Mouse (Mus musculus): Measurements from ENCODE around the gene Serpine1. TPM values are rescaled to one million over a fixed set of nuclear protein-coding genes. Genes with fewer than 3 reads are reported as not detected.

Gene Serpine1
- polyA plus RNA-seq, 1 experiment = 1.2 TPM

DNA sequence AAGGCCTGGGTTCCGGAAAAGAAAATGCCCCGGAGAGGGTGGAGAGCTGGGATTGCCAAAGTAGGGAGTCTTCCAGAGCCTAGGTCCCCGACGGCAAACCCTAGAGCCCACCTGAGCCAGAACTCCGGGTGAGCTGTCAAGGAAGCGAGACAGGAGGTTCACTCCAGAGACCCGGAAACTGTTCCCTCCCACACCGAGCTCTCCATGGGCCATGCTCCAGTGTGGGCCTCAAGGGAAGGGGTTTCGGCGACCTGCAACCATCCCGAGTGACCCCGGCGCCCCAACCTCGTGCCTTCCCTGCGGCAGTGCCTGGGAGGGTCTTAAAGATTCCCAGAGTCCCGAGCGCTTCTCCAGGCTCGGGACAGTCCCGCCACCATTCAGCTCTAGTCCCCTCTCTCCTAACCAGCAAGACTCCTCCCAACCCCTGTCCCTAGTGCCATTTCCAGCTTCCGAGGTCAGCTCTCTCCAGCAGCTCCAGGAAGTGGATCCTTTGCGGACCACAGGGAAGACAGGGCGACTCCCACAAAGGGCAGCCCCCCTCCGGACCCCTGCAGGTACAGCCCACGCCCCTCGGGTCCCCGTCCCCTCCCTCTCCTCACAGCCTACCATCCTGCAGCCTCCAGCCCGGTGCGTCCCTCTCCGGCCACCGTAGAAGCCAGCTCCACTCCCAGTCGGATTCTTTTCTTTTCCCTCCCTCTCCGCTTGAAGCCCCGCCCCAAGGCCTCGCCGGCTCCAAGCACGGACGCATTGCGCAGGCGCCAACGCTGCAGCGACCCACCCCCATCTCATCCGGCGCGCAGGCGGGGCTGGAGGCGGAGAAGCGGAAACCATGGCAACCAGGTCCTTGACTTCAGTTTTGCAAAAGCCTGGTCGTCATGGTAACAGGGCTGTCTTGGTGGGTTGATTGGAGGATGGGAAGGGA is 26.4 kb downstream of the Serpine1 start, which contains the start of gene Ap1s1:
Ap1s1 (minus strand) TSS at position 734 of the 922 bp plus-strand sequence.
- Histone ChIP-seq H3K4me3 (ENCODE audit: low read depth, low read length) (peak within 1 kb of the TSS; percentile 73), H3K27me3 (ENCODE audit: control insufficient read depth, insufficient read depth, low read length) (no peaks in the 10 kb centered on the region), H3K27ac (ENCODE audit: insufficient read depth, low read depth, low read length) (peak within 1 kb of the TSS; percentile 11; the same call in 1 of the 2 replicates), H3K4me1 (ENCODE audit: control insufficient read depth, insufficient read depth, insufficient read length, low read length) (peaks cover 3% of the 10 kb centered on the region), H3K36me3 (ENCODE audit: control insufficient read depth, insufficient read depth, low read length) (peaks cover 11% of the 10 kb centered on the region)
- TF ChIP-seq POLR2A (IDR thresholded peaks at IDR 0.05; ENCODE audit: low read depth, low read length) = peak; percentile 27
- TF ChIP-seq CTCF (IDR thresholded peaks at IDR 0.05; ENCODE audit: extremely low read depth, insufficient read length, insufficient replicate concordance, low read depth, low read length) = no peak
- under 1% methylated on average over 48 of the region's 48 CpGs for whole genome bisulfite sequencing

DNA sequence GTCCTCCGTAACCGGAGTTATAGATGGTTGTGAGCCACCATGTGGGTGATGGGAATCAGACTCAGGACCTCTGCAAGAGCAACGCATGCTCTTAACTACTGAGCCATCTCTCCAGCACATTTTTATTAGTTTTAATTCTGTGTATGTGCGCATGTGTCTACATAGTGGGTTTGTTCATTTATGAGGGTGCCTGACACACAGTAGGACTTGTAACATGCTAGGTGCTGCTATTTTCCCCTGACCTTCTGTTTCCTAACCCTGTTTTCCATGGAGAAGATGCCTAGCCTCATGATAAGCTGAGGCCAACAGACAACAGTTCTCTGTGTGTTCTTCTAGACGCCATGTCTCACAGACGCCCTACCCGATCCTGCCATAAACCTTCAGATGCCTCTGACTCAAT is 28.1 kb downstream of the Serpine1 start:
- Histone ChIP-seq H3K36me3 (ENCODE audit: control insufficient read depth, insufficient read depth, low read length) (peaks cover 25% of the 10 kb centered on the region), H3K27me3 (ENCODE audit: control insufficient read depth, insufficient read depth, low read length) (no peaks in the 10 kb centered on the region), H3K4me3 (ENCODE audit: low read depth, low read length) (no peak overlapping the region), H3K4me1 (ENCODE audit: control insufficient read depth, insufficient read depth, insufficient read length, low read length) (peaks cover 9% of the 10 kb centered on the region), H3K27ac (ENCODE audit: insufficient read depth, low read depth, low read length) (no peak overlapping the region)
- no peak for TF ChIP-seq POLR2A (IDR thresholded peaks at IDR 0.05; ENCODE audit: low read depth, low read length)
- no peak for TF ChIP-seq CTCF (IDR thresholded peaks at IDR 0.05; ENCODE audit: extremely low read depth, insufficient read length, insufficient replicate concordance, low read depth, low read length)
- WGBS = 95% methylated on average over 7 of the region's 7 CpGs

DNA sequence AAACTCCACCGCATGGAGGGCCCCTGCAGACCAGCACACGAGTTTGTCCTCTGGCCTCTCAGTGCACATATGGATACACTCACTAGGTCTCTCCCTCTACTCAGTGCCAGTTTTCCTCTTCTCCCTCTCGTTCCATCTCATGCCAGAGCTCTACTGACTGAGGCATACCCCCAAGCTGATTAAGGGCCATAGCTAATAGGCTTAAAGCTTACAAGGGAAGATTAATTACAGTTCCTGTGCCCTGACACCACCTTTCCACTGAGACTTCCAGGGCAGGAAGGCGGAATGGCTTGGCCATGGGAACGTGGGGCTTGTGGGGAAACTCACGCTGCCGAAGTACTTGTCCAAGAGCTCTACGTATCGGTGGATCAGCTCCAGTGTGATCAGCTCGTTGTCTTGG is 30.6 kb downstream of the Serpine1 start:
- WGBS = 90% methylated on average over 10 of the region's 10 CpGs
- Histone ChIP-seq H3K4me3 (ENCODE audit: low read depth, low read length) (no peak overlapping the region), H3K4me1 (ENCODE audit: control insufficient read depth, insufficient read depth, insufficient read length, low read length) (peaks cover 11% of the 10 kb centered on the region), H3K27ac (ENCODE audit: insufficient read depth, low read depth, low read length) (no peak overlapping the region), H3K36me3 (ENCODE audit: control insufficient read depth, insufficient read depth, low read length) (peaks cover 50% of the 10 kb centered on the region), H3K27me3 (ENCODE audit: control insufficient read depth, insufficient read depth, low read length) (no peaks in the 10 kb centered on the region)
- TF ChIP-seq POLR2A (IDR thresholded peaks at IDR 0.05; ENCODE audit: low read depth, low read length) = no peak
- TF ChIP-seq CTCF (IDR thresholded peaks at IDR 0.05; ENCODE audit: extremely low read depth, insufficient read length, insufficient replicate concordance, low read depth, low read length) = no peak

DNA sequence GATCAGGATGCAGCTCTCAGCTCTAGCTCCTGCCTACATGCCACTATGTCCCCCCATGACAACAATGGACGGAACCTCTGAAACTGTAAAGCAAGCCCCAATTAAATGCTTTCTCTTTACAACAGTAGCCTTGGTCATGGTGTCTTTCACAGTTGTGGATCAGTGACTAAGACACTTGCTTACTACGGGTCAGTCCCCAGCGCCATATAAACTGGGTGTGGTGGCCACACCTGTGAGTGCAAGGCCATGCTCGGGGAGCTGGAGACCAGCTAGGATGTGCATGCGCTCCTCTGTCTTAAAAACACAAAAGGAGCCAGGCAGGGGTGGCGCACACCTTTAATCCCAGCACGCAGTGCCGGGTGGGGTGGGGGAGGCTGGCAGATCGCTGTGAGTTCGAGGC is 32.6 kb downstream of the Serpine1 start:
- H3K4me3 ChIP-seq (ENCODE audit: low read depth, low read length) = no peak overlapping the region
- no peak for TF ChIP-seq CTCF (IDR thresholded peaks at IDR 0.05; ENCODE audit: extremely low read depth, insufficient read length, insufficient replicate concordance, low read depth, low read length)
- TF ChIP-seq POLR2A (IDR thresholded peaks at IDR 0.05; ENCODE audit: low read depth, low read length) = no peak
- WGBS = 74% methylated on average over 10 of the region's 10 CpGs
- H3K36me3 ChIP-seq (ENCODE audit: control insufficient read depth, insufficient read depth, low read length) = peaks cover 57% of the 10 kb centered on the region
- H3K4me1 ChIP-seq (ENCODE audit: control insufficient read depth, insufficient read depth, insufficient read length, low read length) = peaks cover 8% of the 10 kb centered on the region
- no peaks in the 10 kb centered on the region for H3K27me3 ChIP-seq (ENCODE audit: control insufficient read depth, insufficient read depth, low read length)
- H3K27ac ChIP-seq (ENCODE audit: insufficient read depth, low read depth, low read length) = no peak overlapping the region

DNA sequence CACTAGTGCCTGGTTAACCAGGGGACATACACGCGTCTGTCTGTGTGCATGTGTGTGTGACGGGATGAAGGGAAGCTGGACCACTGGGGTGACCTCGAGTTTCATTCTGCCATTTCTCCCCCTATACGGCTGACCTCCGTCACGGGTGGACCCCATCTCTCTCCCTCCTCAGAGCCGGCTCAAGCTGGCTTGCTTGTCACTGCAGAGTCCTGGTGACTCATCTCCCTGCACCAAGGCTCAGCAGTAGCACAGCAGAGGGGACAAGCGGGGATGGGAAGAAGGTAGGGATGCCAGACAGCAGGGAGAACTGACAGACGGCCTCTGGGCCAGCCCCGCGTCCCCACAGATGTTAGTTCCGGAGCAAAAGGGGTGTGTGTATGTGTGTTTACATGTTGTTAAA is 35.9 kb downstream of the Serpine1 start:
- TF ChIP-seq CTCF (IDR thresholded peaks at IDR 0.05; ENCODE audit: extremely low read depth, insufficient read length, insufficient replicate concordance, low read depth, low read length) = no peak
- no peak for TF ChIP-seq POLR2A (IDR thresholded peaks at IDR 0.05; ENCODE audit: low read depth, low read length)
- Histone ChIP-seq H3K27ac (ENCODE audit: insufficient read depth, low read depth, low read length) (no peak overlapping the region), H3K4me1 (ENCODE audit: control insufficient read depth, insufficient read depth, insufficient read length, low read length) (peaks cover 25% of the 10 kb centered on the region), H3K36me3 (ENCODE audit: control insufficient read depth, insufficient read depth, low read length) (peaks cover 45% of the 10 kb centered on the region), H3K4me3 (ENCODE audit: low read depth, low read length) (no peak overlapping the region), H3K27me3 (ENCODE audit: control insufficient read depth, insufficient read depth, low read length) (peaks cover 9% of the 10 kb centered on the region)
- 90% methylated on average over 13 of the region's 13 CpGs for WGBS

GRCm38 (mm10) chr5:137032641-137033074 is 39.4 kb downstream of the Serpine1 start:
- Histone ChIP-seq H3K27me3 (ENCODE audit: control insufficient read depth, insufficient read depth, low read length) (peaks cover 33% of the 10 kb centered on the region), H3K4me3 (ENCODE audit: low read depth, low read length) (peak overlapping the region; percentile 62), H3K4me1 (ENCODE audit: control insufficient read depth, insufficient read depth, insufficient read length, low read length) (peaks cover 29% of the 10 kb centered on the region), H3K27ac (ENCODE audit: insufficient read depth, low read depth, low read length) (no peak overlapping the region), H3K36me3 (ENCODE audit: control insufficient read depth, insufficient read depth, low read length) (peaks cover 19% of the 10 kb centered on the region)
- TF ChIP-seq CTCF (IDR thresholded peaks at IDR 0.05; ENCODE audit: extremely low read depth, insufficient read length, insufficient replicate concordance, low read depth, low read length) = no peak
- no peak for TF ChIP-seq POLR2A (IDR thresholded peaks at IDR 0.05; ENCODE audit: low read depth, low read length)
- WGBS = under 1% methylated on average over 49 of the region's 49 CpGs

GRCm38 (mm10) chr5:137032033-137032421 is 40.0 kb downstream of the Serpine1 start:
- H3K27me3 ChIP-seq (ENCODE audit: control insufficient read depth, insufficient read depth, low read length) = peaks cover 35% of the 10 kb centered on the region
- H3K27ac ChIP-seq (ENCODE audit: insufficient read depth, low read depth, low read length) = no peak overlapping the region
- TF ChIP-seq POLR2A (IDR thresholded peaks at IDR 0.05; ENCODE audit: low read depth, low read length) = no peak
- no peak for TF ChIP-seq CTCF (IDR thresholded peaks at IDR 0.05; ENCODE audit: extremely low read depth, insufficient read length, insufficient replicate concordance, low read depth, low read length)
- peak overlapping the region; percentile 62 for H3K4me3 ChIP-seq (ENCODE audit: low read depth, low read length)
- WGBS = 2% methylated on average over 33 of the region's 33 CpGs
- H3K4me1 ChIP-seq (ENCODE audit: control insufficient read depth, insufficient read depth, insufficient read length, low read length) = peaks cover 29% of the 10 kb centered on the region
- peaks cover 12% of the 10 kb centered on the region for H3K36me3 ChIP-seq (ENCODE audit: control insufficient read depth, insufficient read depth, low read length)

Measured in small intestine, adult 2 months (tissue).